Mouse (Mus musculus) kidney, postnatal 0 days (tissue): ENCODE data around the gene Sec61b. TPM values are rescaled to one million over a fixed set of nuclear protein-coding genes. Genes with fewer than 3 reads are reported as not detected.
A peak's percentile ranks its signal among the peaks of the same experiment; 100 is the strongest.

ENCODE experiments used
- ATAC-seq: fragments of 200-750 bp; cut with Nextera tagmentation; replicated peaks from 2 replicates; pipeline ENCODE4 v1.8.0; 2017; ENCODE audit warnings: low read depth, moderate number of reproducible peaks, moderate TSS enrichment, moderate library complexity; ENCODE audit not compliant: low FRiP score
- DNase-seq: peaks from one replicate; pipeline ENCODE4 v3.0.0-alpha.2; 2016; ENCODE audit warnings: low spot score
- H3K27ac ChIP-seq: fragments of 300-500 bp; sonication (generic); 2 replicates; pipeline ENCODE4 v1.5.1; 2014; ENCODE audit warnings: mild to moderate bottlenecking
- H3K27me3 ChIP-seq: fragments of 300-500 bp; sonication (generic); 2 replicates; pipeline ENCODE4 v1.6.1; 2014; ENCODE audit warnings: low read length, mixed read lengths; ENCODE audit not compliant: insufficient read depth
- H3K36me3 ChIP-seq: fragments of 300-500 bp; sonication (generic); 2 replicates; pipeline ENCODE4 v1.6.1; 2014; ENCODE audit warnings: low read length, mixed read lengths; ENCODE audit not compliant: insufficient read depth
- H3K4me1 ChIP-seq: fragments of 300-500 bp; sonication (generic); replicated peaks from 2 replicates; pipeline ENCODE4 v1.6.1; 2014; ENCODE audit warnings: antibody characterized with exemption, low read length, mixed read lengths; ENCODE audit not compliant: insufficient read depth
- H3K4me2 ChIP-seq: fragments of 300-500 bp; sonication (generic); 2 replicates; pipeline ENCODE4 v1.6.1; 2014; ENCODE audit warnings: mild to moderate bottlenecking, low read length, moderate library complexity, mixed read lengths
- H3K4me3 ChIP-seq: fragments of 300-500 bp; sonication (generic); replicated peaks from 2 replicates; pipeline ENCODE4 v1.5.1; 2014; ENCODE audit warnings: low read depth, low read length
- H3K9ac ChIP-seq: fragments of 300-500 bp; sonication (generic); 2 replicates; pipeline ENCODE4 v1.6.1; 2014; ENCODE audit warnings: low read depth, low read length
- H3K9me3 ChIP-seq: fragments of 300-500 bp; sonication (generic); replicated peaks from 2 replicates; pipeline ENCODE4 v1.6.1; 2016; ENCODE audit warnings: low read length, inconsistent platforms, mixed read lengths
- CTCF ChIP-seq: IDR thresholded peaks from 2 replicates; pipeline ENCODE4 v1.5.1; 2016; ENCODE audit warnings: antibody characterized with exemption, low read depth, mild to moderate bottlenecking, moderate library complexity
- whole genome bisulfite sequencing: fragments of 180-500 bp; shearing (Covaris S2); extraction: QIAGEN DNeasy Blood & Tissue Kit; methylation state at CpG from one replicate; pipeline ENCODE4 v1.1.7; 2014; 5-methylcytosine and 5-hydroxymethylcytosine counted together
- polyA plus RNA-seq: library from polyadenylated mRNA; unstranded; fragments of >200 nt; fragmentation: Nextera tagmentation; extraction: Ambion mirVana; gene quantifications from 2 replicates; pipeline ENCODE4 v1.2.1, GENCODE M21; 2015

Sec61b gene
- polyA plus RNA-seq, 1 experiment from 2014 or later, result 445 TPM

DNA sequence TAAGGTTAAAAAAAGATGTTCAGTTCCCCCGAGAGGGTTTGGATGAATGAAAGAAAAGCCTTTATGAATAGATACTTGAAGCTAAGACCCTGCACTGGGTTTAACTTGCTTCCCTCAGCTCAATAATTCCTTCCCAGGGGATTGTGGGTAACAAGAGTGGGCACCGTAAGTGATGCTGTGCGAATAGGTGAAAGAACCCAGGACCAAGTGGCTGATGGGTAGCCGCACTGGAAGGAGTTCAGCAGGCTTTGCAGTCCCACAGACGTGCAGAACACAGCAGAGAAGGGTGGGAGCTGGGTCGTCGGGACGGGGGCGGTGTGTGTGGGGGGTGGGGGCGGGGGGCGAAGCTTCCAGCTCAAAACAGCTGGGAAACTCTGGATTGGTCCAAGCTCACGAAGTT is 39.3 kb upstream of the Sec61b start:
- ATAC-seq (no peak), DNase-seq (no peak)
- 67% methylated on average over 12 of the region's 12 CpGs for WGBS
- Histone ChIP-seq H3K9ac (no peak overlapping the region), H3K27ac (no peak overlapping the region), H3K4me1 (no peaks in the 10 kb centered on the region; the same call in 1 of the 2 replicates), H3K27me3 (no peaks in the 10 kb centered on the region), H3K4me2 (no peak overlapping the region), H3K36me3 (no peaks in the 10 kb centered on the region), H3K9me3 (no peaks in the 10 kb centered on the region), H3K4me3 (no peak overlapping the region)
- no peak for TF ChIP-seq CTCF

DNA sequence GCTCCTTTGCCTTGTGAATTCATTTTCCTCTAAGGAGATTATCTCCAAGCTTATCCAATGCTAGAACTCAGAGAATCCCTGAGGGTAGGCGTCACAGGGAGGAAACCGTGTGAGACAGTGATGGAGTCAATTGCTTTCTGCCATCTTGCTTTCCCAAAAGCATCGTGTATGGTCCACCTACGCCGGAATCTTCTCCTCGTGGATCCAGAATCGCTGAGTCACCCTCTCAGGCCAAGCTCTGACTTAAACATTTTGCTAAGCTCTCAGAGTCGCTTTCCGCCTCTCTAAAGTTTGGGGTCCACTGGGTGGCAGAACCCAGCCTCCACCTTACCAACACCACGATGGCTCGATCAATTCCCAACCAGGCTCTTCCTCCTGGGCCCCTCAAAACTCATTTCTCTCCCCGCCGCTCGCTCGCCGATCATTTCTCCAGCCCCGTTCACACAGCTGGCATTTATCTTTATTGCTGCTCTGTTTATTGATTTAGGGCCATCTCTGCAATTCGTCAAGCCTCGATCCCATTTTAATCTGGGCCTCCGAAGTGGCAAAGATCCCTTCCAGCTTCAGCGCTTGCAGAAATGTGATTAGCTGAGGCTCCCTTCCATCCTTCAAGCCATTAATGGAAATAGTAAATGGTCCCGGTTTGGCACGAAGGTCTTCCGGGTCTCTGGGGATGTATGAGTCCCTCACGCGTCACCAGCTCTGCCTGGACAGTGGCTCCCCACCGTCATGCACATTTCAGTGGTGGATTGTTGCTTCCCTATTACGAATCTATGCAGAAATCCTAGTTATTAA is 38.7 kb upstream of the Sec61b start:
- H3K9me3 ChIP-seq, result no peaks in the 10 kb centered on the region
- DNase-seq (no peak), ATAC-seq (no peak)
- H3K36me3 ChIP-seq, result no peaks in the 10 kb centered on the region
- no peak for TF ChIP-seq CTCF
- H3K9ac ChIP-seq, result no peak overlapping the region
- H3K4me2 ChIP-seq, result no peak overlapping the region
- no peak overlapping the region for H3K4me3 ChIP-seq
- no peak overlapping the region for H3K27ac ChIP-seq
- H3K27me3 ChIP-seq, result no peaks in the 10 kb centered on the region
- H3K4me1 ChIP-seq, result no peaks in the 10 kb centered on the region; the same call in 1 of the 2 replicates
- 60% methylated on average over 28 of the region's 28 CpGs for WGBS

DNA sequence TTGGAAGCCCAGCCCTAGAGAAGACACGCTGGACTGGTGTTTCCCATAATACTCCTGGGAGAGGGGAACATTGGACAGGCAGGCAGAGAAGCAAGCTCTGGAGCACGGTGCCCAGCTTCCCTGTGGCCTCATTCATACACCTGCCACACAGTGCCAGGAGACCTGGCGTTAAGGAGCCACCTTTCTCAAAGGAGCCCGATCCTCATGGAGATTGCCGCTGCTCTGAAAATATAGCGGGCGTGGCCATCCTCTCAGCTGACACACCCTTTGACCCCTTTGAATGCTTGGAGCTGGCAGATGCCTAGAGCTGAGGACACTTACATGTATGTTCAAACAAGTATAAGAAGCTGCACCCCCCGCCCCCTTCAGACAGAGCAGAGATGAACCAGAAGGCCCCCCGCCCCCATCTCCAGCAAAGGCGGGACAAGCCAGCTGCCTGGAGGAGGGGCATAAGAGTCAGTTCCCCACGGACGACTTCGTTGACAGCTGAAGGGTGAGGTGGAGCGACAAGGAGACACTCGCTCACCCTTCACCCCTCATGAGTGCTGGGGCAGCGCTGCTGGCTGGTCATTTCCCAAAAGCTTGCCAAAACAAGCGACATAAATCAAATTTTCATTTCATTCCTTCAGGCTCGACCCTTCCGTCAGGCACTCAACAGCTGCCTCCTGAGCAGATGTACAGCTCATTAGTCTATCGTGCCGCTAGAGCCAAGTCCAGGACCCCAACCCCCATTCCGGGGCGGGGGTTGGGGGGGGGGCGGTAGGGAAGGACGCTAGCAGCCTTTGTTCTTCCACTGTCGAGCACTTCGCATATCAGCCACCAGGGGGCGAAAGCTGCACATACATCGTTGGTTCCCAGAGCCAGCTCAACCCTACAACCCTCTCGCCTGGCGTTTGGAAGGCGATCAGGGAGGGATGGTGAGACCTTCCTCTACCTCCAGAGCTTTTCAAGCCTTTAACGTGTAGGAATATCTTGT is 36.8 kb upstream of the Sec61b start:
- peak; percentile 91 for DNase-seq
- ATAC-seq, result peak; percentile 82
- H3K9ac ChIP-seq, result peak overlapping the region; percentile 53
- under 1% methylated on average over 33 of the region's 33 CpGs for WGBS
- no peaks in the 10 kb centered on the region for H3K36me3 ChIP-seq
- peak; percentile 93 for TF ChIP-seq CTCF
- H3K27ac ChIP-seq, result no peak overlapping the region
- H3K4me3 ChIP-seq, result peak overlapping the region; percentile 48
- no peaks in the 10 kb centered on the region for H3K27me3 ChIP-seq
- H3K4me2 ChIP-seq, result peak overlapping the region; percentile 92
- no peaks in the 10 kb centered on the region; the same call in 1 of the 2 replicates for H3K4me1 ChIP-seq
- H3K9me3 ChIP-seq, result no peaks in the 10 kb centered on the region

DNA sequence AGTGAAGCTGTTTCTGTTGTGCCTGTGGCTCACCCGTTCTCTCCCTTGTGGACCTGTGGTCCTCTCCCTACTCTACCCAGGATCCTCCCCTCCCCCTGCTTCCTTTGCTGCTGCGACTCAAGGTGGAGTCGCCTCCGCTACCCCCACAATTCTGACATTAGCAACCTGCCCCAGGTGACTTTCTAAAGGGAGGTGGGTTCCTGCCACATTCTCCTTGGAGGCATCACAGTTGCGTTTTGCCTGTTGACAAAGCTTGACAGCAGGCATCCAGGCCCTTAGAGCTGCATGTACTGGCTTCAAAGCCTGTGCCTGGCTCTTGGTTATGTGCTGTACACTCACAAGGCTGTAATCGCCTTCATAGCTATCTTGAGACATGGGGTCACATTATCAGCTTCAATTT is 35.5 kb upstream of the Sec61b start:
- no peak for TF ChIP-seq CTCF
- Histone ChIP-seq H3K36me3 (no peaks in the 10 kb centered on the region), H3K27ac (no peak overlapping the region), H3K9ac (no peak overlapping the region), H3K4me1 (no peaks in the 10 kb centered on the region; the same call in 1 of the 2 replicates), H3K9me3 (no peaks in the 10 kb centered on the region), H3K27me3 (no peaks in the 10 kb centered on the region), H3K4me2 (no peak overlapping the region), H3K4me3 (no peak overlapping the region)
- 79% methylated on average over 6 of the region's 6 CpGs for WGBS
- ATAC-seq, result no peak
- no peak for DNase-seq

DNA sequence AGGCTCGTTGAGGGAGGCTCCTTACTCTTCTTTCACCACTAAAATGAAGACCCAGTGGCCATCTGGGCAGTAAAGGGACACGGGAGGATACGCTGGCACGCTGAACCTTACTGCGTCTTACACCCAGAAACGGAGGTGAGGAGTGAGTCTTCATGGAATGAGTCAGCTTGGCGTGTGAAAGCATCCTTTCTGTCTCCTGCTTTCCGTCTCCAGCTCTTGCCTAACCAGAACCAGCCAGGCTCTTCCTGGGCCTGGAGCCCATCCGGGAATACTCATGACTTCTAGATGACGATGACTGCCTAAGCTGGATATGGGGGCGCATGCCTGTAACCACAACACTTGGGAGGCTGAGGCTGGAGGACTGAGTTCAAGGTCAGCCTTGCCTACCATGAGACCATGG is 33.5 kb upstream of the Sec61b start:
- Histone ChIP-seq H3K4me2 (no peak overlapping the region), H3K27ac (no peak overlapping the region), H3K27me3 (no peaks in the 10 kb centered on the region), H3K4me3 (no peak overlapping the region), H3K36me3 (no peaks in the 10 kb centered on the region), H3K4me1 (no peaks in the 10 kb centered on the region; the same call in 1 of the 2 replicates), H3K9me3 (no peaks in the 10 kb centered on the region), H3K9ac (no peak overlapping the region)
- no peak for TF ChIP-seq CTCF
- no peak for ATAC-seq
- DNase-seq, result no peak
- 89% methylated on average over 11 of the region's 11 CpGs for WGBS

DNA sequence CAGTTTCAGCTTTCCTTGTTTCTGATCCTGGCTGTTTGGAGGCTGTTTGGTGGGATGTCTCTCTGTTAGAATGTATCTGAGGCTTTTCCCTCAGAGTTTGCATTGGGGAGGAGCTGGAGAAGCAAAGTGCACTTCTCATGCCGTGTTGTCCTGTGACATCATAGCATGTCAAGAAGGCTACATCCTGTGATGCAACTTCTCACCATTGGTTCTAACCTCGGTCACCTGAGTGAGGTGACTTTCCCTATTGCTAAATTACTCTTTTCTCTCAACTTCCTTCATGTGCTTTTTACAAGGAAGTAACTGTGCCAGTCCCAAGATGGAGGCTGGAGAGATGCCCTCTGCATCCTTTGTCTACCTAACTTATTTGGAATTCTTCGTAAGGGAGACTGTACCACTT is 25.9 kb upstream of the Sec61b start:
- H3K27me3 ChIP-seq, result no peaks in the 10 kb centered on the region
- WGBS, result 86% methylated on average over 3 of the region's 3 CpGs
- ATAC-seq, result no peak
- no peak overlapping the region for H3K4me2 ChIP-seq
- DNase-seq, result no peak
- H3K36me3 ChIP-seq, result no peaks in the 10 kb centered on the region
- H3K9ac ChIP-seq, result no peak overlapping the region
- H3K4me1 ChIP-seq, result no peaks in the 10 kb centered on the region
- H3K27ac ChIP-seq, result no peak overlapping the region
- H3K4me3 ChIP-seq, result no peak overlapping the region
- no peak for TF ChIP-seq CTCF
- no peaks in the 10 kb centered on the region for H3K9me3 ChIP-seq
